35 mouse cellular contexts compared by ENCODE assay signal in genomic region chr1:163129976-163130375, GRCm38 (mm10). TPM values are rescaled to one million over a fixed set of nuclear protein-coding genes. Genes with fewer than 3 reads are reported as not detected.
DNase-seq lines count a peak whose midpoint lies in the region; ATAC-seq and TF ChIP-seq lines count a peak whose summit lies in the region.
"Had no signal": no experiment of that assay in that cellular context is flagged by ENCODE, and none has a peak within 500 bp of the region (broad histone marks: within the 10 kb centered on the region; RNA-seq: fewer than 3 reads in every experiment).

No protein-coding gene starts in this region.

- TF ChIP-seq POLR2A in embryonic fibroblast, embryonic 13.5 days (IDR thresholded peaks at IDR 0.05; ENCODE audit: low read depth, low read length) = no peak
- no peak for TF ChIP-seq POLR2A in limb, embryonic 14.5 days (IDR thresholded peaks at IDR 0.05; ENCODE audit: borderline replicate concordance, extremely low read depth, insufficient read depth, insufficient read length)

- no peaks in the 10 kb centered on the region for H3K27me3 ChIP-seq in forebrain, embryonic 14.5 days (replicated peaks; ENCODE audit: control insufficient read depth, insufficient read depth, low read length)
- no peaks in the 10 kb centered on the region for H3K27me3 ChIP-seq in forebrain, embryonic 12.5 days
- no peaks in the 10 kb centered on the region for H3K27me3 ChIP-seq in embryonic facial prominence, embryonic 12.5 days
- H3K27me3 ChIP-seq in limb, embryonic 14.5 days (ENCODE audit: control insufficient read depth, insufficient read depth, low read length) = no peaks in the 10 kb centered on the region
- H3K27me3 ChIP-seq in midbrain, embryonic 13.5 days = no peaks in the 10 kb centered on the region
- H3K27me3 ChIP-seq in lung, postnatal 0 days (replicated peaks; ENCODE audit: insufficient read depth, low read length) = no peaks in the 10 kb centered on the region
- H3K27me3 ChIP-seq: hindbrain, embryonic 15.5 days; kidney, embryonic 15.5 days; liver, embryonic 15.5 days; Patski had no signal

- TF ChIP-seq CTCF in embryonic fibroblast, embryonic 13.5 days (IDR thresholded peaks at IDR 0.05; ENCODE audit: borderline replicate concordance, insufficient read depth, low read length) = no peak
- no peak for TF ChIP-seq CTCF in lung, postnatal 0 days (IDR thresholded peaks at IDR 0.05)

- H3K36me3 ChIP-seq in forebrain, embryonic 14.5 days (ENCODE audit: control insufficient read depth, insufficient read depth, low read length) = no peaks in the 10 kb centered on the region
- no peaks in the 10 kb centered on the region for H3K36me3 ChIP-seq in forebrain, embryonic 12.5 days (replicated peaks)
- no peaks in the 10 kb centered on the region for H3K36me3 ChIP-seq in embryonic facial prominence, embryonic 12.5 days
- no peaks in the 10 kb centered on the region for H3K36me3 ChIP-seq in limb, embryonic 14.5 days (ENCODE audit: control insufficient read depth, insufficient read depth, low read length)
- no peaks in the 10 kb centered on the region for H3K36me3 ChIP-seq in midbrain, embryonic 13.5 days
- no peaks in the 10 kb centered on the region for H3K36me3 ChIP-seq in lung, postnatal 0 days (ENCODE audit: insufficient read depth, low read length)
- H3K36me3 ChIP-seq: G1E; hindbrain, embryonic 10.5 days; hindbrain, embryonic 15.5 days; kidney, embryonic 15.5 days; liver, embryonic 15.5 days; midbrain, embryonic 10.5 days had no signal

- no peak overlapping the region for H3K4me2 ChIP-seq in forebrain, embryonic 14.5 days (ENCODE audit: low read length)
- no peak overlapping the region for H3K4me2 ChIP-seq in forebrain, embryonic 12.5 days
- H3K4me2 ChIP-seq in embryonic facial prominence, embryonic 12.5 days (replicated peaks) = no peak overlapping the region
- no peak overlapping the region for H3K4me2 ChIP-seq in limb, embryonic 14.5 days (replicated peaks; ENCODE audit: low read depth, low read length, severe bottlenecking)
- H3K4me2 ChIP-seq in midbrain, embryonic 13.5 days (replicated peaks) = no peak overlapping the region
- H3K4me2 ChIP-seq in lung, postnatal 0 days (replicated peaks; ENCODE audit: low read depth, low read length) = no peak overlapping the region
- H3K4me2 ChIP-seq: heart, embryonic 11.5 days; hindbrain, embryonic 15.5 days; kidney, embryonic 15.5 days; liver, embryonic 15.5 days; lung, embryonic 14.5 days had no signal

- no peak overlapping the region for H3K27ac ChIP-seq in forebrain, embryonic 14.5 days (ENCODE audit: low read depth, low read length)
- H3K27ac ChIP-seq in forebrain, embryonic 12.5 days = no peak overlapping the region
- H3K27ac ChIP-seq in embryonic facial prominence, embryonic 12.5 days = peak overlapping the region; percentile 67
- peak overlapping the region; percentile 10 for H3K27ac ChIP-seq in embryonic fibroblast, embryonic 13.5 days (ENCODE audit: insufficient read depth, low read length)
- no peak overlapping the region for H3K27ac ChIP-seq in limb, embryonic 14.5 days (replicated peaks; ENCODE audit: low read depth, low read length)
- H3K27ac ChIP-seq in midbrain, embryonic 13.5 days = no peak overlapping the region
- H3K27ac ChIP-seq in lung, postnatal 0 days (ENCODE audit: low read length) = no peak overlapping the region
- H3K27ac ChIP-seq: hindbrain, embryonic 10.5 days; hindbrain, embryonic 15.5 days; kidney, embryonic 15.5 days; left cerebral cortex, adult 2 months; liver, embryonic 15.5 days; midbrain, embryonic 10.5 days had no signal

- no peak for TF ChIP-seq EP300 in lung, postnatal 0 days (IDR thresholded peaks at IDR 0.05)

- no peaks in the 10 kb centered on the region; the same call in none of the 2 replicates for H3K4me1 ChIP-seq in forebrain, embryonic 14.5 days (ENCODE audit: control insufficient read depth, insufficient read depth, low read length)
- no peaks in the 10 kb centered on the region for H3K4me1 ChIP-seq in forebrain, embryonic 12.5 days
- peaks cover 3% of the 10 kb centered on the region; the same call in 1 of the 2 replicates for H3K4me1 ChIP-seq in embryonic facial prominence, embryonic 12.5 days
- H3K4me1 ChIP-seq in embryonic fibroblast, embryonic 13.5 days (ENCODE audit: control insufficient read depth, insufficient read depth, low read length) = peaks cover 7% of the 10 kb centered on the region
- peaks cover 10% of the 10 kb centered on the region for H3K4me1 ChIP-seq in limb, embryonic 14.5 days (ENCODE audit: control insufficient read depth, insufficient read depth, low read length)
- H3K4me1 ChIP-seq in midbrain, embryonic 13.5 days (replicated peaks) = no peaks in the 10 kb centered on the region
- no peaks in the 10 kb centered on the region for H3K4me1 ChIP-seq in lung, postnatal 0 days (ENCODE audit: insufficient read depth, low read depth, low read length)
- H3K4me1 ChIP-seq: hindbrain, embryonic 10.5 days; hindbrain, embryonic 15.5 days; kidney, embryonic 15.5 days; liver, embryonic 15.5 days; midbrain, embryonic 10.5 days had no signal

- ATAC-seq in forebrain, embryonic 14.5 days = no peak
- no peak for ATAC-seq in forebrain, embryonic 12.5 days (ENCODE audit: low FRiP score)
- no peak for ATAC-seq in embryonic facial prominence, embryonic 12.5 days (ENCODE audit: insufficient number of reproducible peaks, insufficient read depth, low FRiP score, low TSS enrichment)
- no peak for ATAC-seq in limb, embryonic 14.5 days (ENCODE audit: low FRiP score, low read depth)
- no peak for ATAC-seq in CD4-positive, CD25-positive, alpha-beta regulatory T cell, adult 4 months
- ATAC-seq in midbrain, embryonic 13.5 days = no peak
- no peak for ATAC-seq in lung, postnatal 0 days
- ATAC-seq: inflammation-experienced regulatory T-cells, adult 6 months; midbrain, embryonic 16.5 days; Patski had no signal

- 56% methylated on average over 3 of the region's 3 CpGs for WGBS in forebrain, embryonic 14.5 days
- WGBS in forebrain, embryonic 12.5 days = 72% methylated on average over 3 of the region's 3 CpGs
- WGBS in embryonic facial prominence, embryonic 12.5 days = 24% methylated on average over 3 of the region's 3 CpGs
- 19% methylated on average over 3 of the region's 3 CpGs for WGBS in limb, embryonic 14.5 days
- WGBS in midbrain, embryonic 13.5 days = 84% methylated on average over 3 of the region's 3 CpGs
- WGBS in lung, postnatal 0 days = 28% methylated on average over 3 of the region's 3 CpGs

- no peaks in the 10 kb centered on the region for H3K9me3 ChIP-seq in forebrain, embryonic 14.5 days (replicated peaks; ENCODE audit: control insufficient read depth, low read length)
- no peaks in the 10 kb centered on the region for H3K9me3 ChIP-seq in forebrain, embryonic 12.5 days
- H3K9me3 ChIP-seq in embryonic facial prominence, embryonic 12.5 days = no peaks in the 10 kb centered on the region
- no peaks in the 10 kb centered on the region for H3K9me3 ChIP-seq in limb, embryonic 14.5 days (ENCODE audit: control insufficient read depth, low read length)
- H3K9me3 ChIP-seq in midbrain, embryonic 13.5 days = no peaks in the 10 kb centered on the region
- H3K9me3 ChIP-seq in lung, postnatal 0 days (ENCODE audit: low read length) = no peaks in the 10 kb centered on the region
- H3K9me3 ChIP-seq: G1E; hindbrain, embryonic 10.5 days; hindbrain, embryonic 15.5 days; kidney, embryonic 15.5 days; liver, embryonic 15.5 days; midbrain, embryonic 10.5 days had no signal

- H3K9ac ChIP-seq in forebrain, embryonic 14.5 days (ENCODE audit: low read length) = no peak overlapping the region
- H3K9ac ChIP-seq in forebrain, embryonic 12.5 days = no peak overlapping the region
- no peak overlapping the region for H3K9ac ChIP-seq in embryonic facial prominence, embryonic 12.5 days
- H3K9ac ChIP-seq in limb, embryonic 14.5 days (ENCODE audit: low read depth, low read length, severe bottlenecking) = no peak overlapping the region
- H3K9ac ChIP-seq in midbrain, embryonic 13.5 days (replicated peaks) = no peak overlapping the region
- no peak overlapping the region for H3K9ac ChIP-seq in lung, postnatal 0 days (replicated peaks; ENCODE audit: low read depth)
- H3K9ac ChIP-seq: hindbrain, embryonic 15.5 days; kidney, embryonic 15.5 days; liver, embryonic 15.5 days; lung, embryonic 14.5 days had no signal

- DNase-seq in forebrain, embryonic 14.5 days (ENCODE audit: low spot score) = peak; percentile 41
- peak; percentile 54 for DNase-seq in limb, embryonic 14.5 days (ENCODE audit: low spot score)
- DNase-seq in lung, postnatal 0 days (ENCODE audit: low spot score) = no peak
- DNase-seq: adrenal gland, postnatal 14 days; cerebellum, adult 11-12 months; cerebellum, adult 9-11 months; gastrocnemius, postnatal 14 days; kidney, adult 18-20 months; kidney, postnatal 25 days; lung, embryonic 14.5 days; right cerebral cortex, postnatal 25 days; thymus, postnatal 14 days had no signal

- no peak overlapping the region for H3K4me3 ChIP-seq in forebrain, embryonic 14.5 days (ENCODE audit: low read depth, low read length)
- H3K4me3 ChIP-seq in forebrain, embryonic 12.5 days (replicated peaks) = no peak overlapping the region
- H3K4me3 ChIP-seq in embryonic facial prominence, embryonic 12.5 days = no peak overlapping the region
- H3K4me3 ChIP-seq in embryonic fibroblast, embryonic 13.5 days (ENCODE audit: insufficient read depth, low read length) = no peak overlapping the region
- no peak overlapping the region for H3K4me3 ChIP-seq in limb, embryonic 14.5 days (replicated peaks; ENCODE audit: low read length)
- H3K4me3 ChIP-seq in midbrain, embryonic 13.5 days (replicated peaks) = no peak overlapping the region
- H3K4me3 ChIP-seq in lung, postnatal 0 days (ENCODE audit: low read depth, low read length) = no peak overlapping the region
- H3K4me3 ChIP-seq: erythroblast, embryonic 14.5 days; hindbrain, embryonic 10.5 days; hindbrain, embryonic 15.5 days; kidney, embryonic 15.5 days; left cerebral cortex, adult 2 months; liver, embryonic 15.5 days; midbrain, embryonic 10.5 days had no signal

RNA-seq across cellular contexts. Expression of gene Mroh9, which starts 44.5 kb away (rescaled TPM):
- polyA plus RNA-seq in forebrain, embryonic 14.5 days (2014; fragmentation: Nextera tagmentation; extraction: Ambion mirVana) = not detected in 2 replicates
- polyA plus RNA-seq in forebrain, embryonic 12.5 days (2016; fragmentation: Nextera tagmentation; extraction: Ambion mirVana) = not detected in 2 replicates
- not detected in 2 replicates for polyA plus RNA-seq in embryonic facial prominence, embryonic 12.5 days (2016; fragmentation: Nextera tagmentation; extraction: Ambion mirVana)
- polyA plus RNA-seq in embryonic fibroblast, embryonic 13.5 days (2011; ENCODE audit: insufficient read length, low read depth, missing spikeins) = not detected in 2 replicates
- polyA plus RNA-seq in limb, embryonic 14.5 days (2012; rRNA removed) = 0.06 TPM in 1 of 2 replicates, not detected in the other
- polyA plus RNA-seq in limb, embryonic 14.5 days (2014; fragmentation: Nextera tagmentation; extraction: Ambion mirVana) = not detected in 2 replicates
- polyA plus RNA-seq in CD4-positive, CD25-positive, alpha-beta regulatory T cell, adult 4 months (2017; shearing (Covaris generic)) = not detected
- polyA plus RNA-seq in midbrain, embryonic 13.5 days (2015; fragmentation: Nextera tagmentation; extraction: Ambion mirVana) = not detected in 2 replicates
- not detected in 2 replicates for polyA plus RNA-seq in lung, postnatal 0 days (2015; fragmentation: Nextera tagmentation; extraction: Ambion mirVana)
- polyA plus RNA-seq: C2C12; erythroblast, embryonic 14.5 days; G1E; heart, embryonic 11.5 days; heart, postnatal 0 days; hindbrain, embryonic 10.5 days; hindbrain, embryonic 15.5 days; inflammation-experienced regulatory T-cells, adult 6 months; kidney, embryonic 15.5 days; liver, adult 2 months; liver, embryonic 15.5 days; lung, embryonic 14.5 days; midbrain, embryonic 10.5 days; midbrain, embryonic 16.5 days; neural tube, embryonic 11.5 days; Patski; stomach, embryonic 16.5 days; urinary bladder, adult 2 months had no signal

Comparison
In these comparisons a context has a peak if more than half of its experiments do, and no peak if none do; other contexts are left out.
1. H3K27ac ChIP-seq: peak in embryonic facial prominence, embryonic 12.5 days (single experiment) and embryonic fibroblast, embryonic 13.5 days (single experiment); none in forebrain, embryonic 14.5 days (single experiment), forebrain, embryonic 12.5 days (single experiment), limb, embryonic 14.5 days (single experiment), midbrain, embryonic 13.5 days (single experiment) and lung, postnatal 0 days (single experiment).